Mouse (Mus musculus) adrenal gland, postnatal 4 days (tissue): Measurements from ENCODE around the gene Dnajc1. TPM values are rescaled to one million over a fixed set of nuclear protein-coding genes. Genes with fewer than 3 reads are reported as not detected.

Source experiments
- DNase-seq, 2 experiments: peaks; one replicate each; pipeline ENCODE4 v3.0.0; 2021 to 2022; ENCODE audit warnings: low spot score in 2 of 2, mixed read lengths in 2 of 2
- long read RNA-seq, 2 experiments: library from polyadenylated mRNA; stranded (forward); transcript quantifications; one replicate each; pipeline ENCODE4 v2.0.0; 2021
- total RNA-seq, 2 experiments: library from RNA; stranded (reverse); gene quantifications; 2 replicates each; pipeline ENCODE4 v1.2.3; 2021

Gene Dnajc1
- total RNA-seq, result 10 to 100 TPM; 25.7 to 26.2 TPM
- long read RNA-seq, experiment 1, full-length matches to known transcripts, result 12 of 14 reads
- long read RNA-seq, experiment 1, partial matches to known transcripts, result 2 of 14 reads
- long read RNA-seq, experiment 1, other reads (novel, unspliced or antisense), result 0 of 14 reads
- long read RNA-seq, experiment 2, full-length matches to known transcripts, result 31 of 48 reads
- long read RNA-seq, experiment 2, partial matches to known transcripts, result 11 of 48 reads
- long read RNA-seq, experiment 2, other reads (novel, unspliced or antisense), result 6 of 48 reads

GRCm38 (mm10) chr2:18392331-18393021 is at the start of gene Dnajc1:
Gene Dnajc1, minus strand, starts transcription at chr2:18392830.
- peak; percentile 79 to 81 for DNase-seq

DNA sequence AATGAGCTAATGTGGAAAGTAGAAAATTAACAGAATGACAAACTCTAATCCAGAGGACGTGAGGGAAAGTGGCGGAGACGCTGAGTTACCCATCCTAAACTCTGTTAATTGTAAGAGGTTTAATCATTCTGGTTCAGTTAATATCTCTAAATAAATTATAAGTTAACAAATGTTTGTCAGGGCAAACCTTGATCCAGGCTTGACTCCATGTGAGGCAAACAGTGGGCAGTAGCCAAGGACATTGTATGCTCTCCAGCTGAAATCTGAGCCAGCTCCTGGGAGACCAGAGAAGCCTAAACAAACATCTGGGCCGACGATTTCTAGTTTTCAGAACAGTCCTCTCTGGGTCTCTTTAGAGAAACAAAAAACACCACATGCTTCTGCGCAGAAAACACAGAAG is 49.2 kb upstream of the Dnajc1 start:
- no peak for DNase-seq

DNA sequence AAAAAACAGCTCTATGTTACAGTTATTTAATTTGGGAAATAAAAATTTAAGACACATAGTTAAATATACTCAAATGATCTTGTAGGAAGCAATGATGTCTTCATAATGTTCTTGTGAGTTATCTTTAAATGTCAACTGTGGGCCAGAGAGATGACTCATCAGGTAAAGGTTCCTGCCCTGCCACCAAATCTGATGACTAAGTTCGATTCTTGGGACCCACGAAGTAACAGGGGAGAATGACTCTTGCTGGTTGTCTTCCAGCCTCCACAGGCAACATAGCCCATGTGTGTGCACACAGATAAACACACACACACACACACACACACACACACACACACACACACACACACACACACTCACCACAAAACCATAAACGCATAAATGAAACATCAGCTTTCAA is 22.6 kb upstream of the Dnajc1 start:
- no peak for DNase-seq

DNA sequence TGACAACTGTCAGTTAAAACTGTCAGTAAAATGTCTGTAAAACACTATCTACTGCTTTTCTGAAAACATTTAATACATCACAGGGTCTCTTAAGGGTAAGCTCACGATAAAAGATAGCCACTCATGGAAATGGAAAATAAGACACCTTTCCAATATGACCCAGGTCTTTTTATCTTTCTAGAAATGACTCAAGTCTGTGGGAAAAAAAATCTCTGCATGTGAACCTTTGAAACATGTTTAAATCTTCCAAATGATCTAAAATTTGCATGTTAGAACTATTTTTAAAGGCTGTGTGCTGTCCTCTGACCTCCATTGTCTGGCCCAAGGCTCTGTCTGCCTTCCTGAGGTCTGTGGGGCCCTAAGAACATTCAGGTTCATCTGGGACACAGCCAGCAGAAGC is 11.0 kb upstream of the Dnajc1 start:
- no peak for DNase-seq

- DNase-seq, result no peak
Measured at GRCm38 (mm10) chr2:18401771-18402170, 9.1 kb upstream of the Dnajc1 start.

DNA sequence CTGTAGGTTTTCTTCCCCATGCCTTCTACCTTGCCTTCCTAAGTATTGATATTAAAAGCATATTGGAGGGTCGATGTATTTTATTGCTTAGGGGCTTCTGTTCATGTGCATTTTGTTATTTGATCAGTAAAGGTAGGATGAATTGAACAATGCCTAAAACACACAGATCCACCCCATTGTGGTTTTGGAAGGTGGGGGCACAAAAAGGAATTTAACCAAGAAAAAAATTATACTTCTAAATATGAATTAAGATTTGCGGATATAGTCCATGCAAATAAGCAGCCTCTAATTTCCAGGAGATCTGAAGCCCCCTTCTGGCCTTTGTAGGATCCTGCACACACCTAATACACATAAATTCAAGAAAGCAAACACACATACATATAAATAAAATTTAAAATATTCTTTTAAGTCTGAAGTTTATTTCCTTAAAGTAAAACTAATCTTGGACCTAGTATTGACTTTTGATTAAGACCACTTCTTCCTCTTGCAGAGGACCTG is 441 bp upstream of the Dnajc1 start:
- no peak for DNase-seq

- DNase-seq, result no peak
Measured at GRCm38 (mm10) chr2:18391861-18392260, 769 bp downstream of the Dnajc1 start.

GRCm38 (mm10) chr2:18389631-18390030 is 3.0 kb downstream of the Dnajc1 start:
- no peak for DNase-seq

DNA sequence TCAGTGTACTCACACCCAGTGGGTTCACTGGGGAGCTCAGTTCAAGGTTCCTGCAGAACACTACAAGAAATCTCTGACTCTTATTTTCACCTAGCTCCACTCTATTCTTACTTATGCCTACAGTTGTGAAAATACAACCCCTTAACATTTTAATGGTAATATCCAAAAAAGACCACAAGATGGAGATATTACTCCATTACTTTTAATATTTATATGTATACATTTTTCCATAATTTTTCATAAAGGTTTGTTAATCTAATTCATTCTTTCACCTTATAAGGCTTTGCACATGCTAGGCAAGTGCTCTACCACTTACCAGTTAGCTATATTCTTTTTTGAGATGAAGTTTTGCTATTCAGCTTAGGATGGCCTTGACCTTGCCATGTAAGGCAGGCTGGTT is 11.0 kb downstream of the Dnajc1 start:
- DNase-seq, result no peak

- no peak for DNase-seq
Measured at GRCm38 (mm10) chr2:18372400-18373182, 20.0 kb downstream of the Dnajc1 start.

- no peak for DNase-seq
Measured at GRCm38 (mm10) chr2:18370794-18371498, 21.7 kb downstream of the Dnajc1 start.

DNA sequence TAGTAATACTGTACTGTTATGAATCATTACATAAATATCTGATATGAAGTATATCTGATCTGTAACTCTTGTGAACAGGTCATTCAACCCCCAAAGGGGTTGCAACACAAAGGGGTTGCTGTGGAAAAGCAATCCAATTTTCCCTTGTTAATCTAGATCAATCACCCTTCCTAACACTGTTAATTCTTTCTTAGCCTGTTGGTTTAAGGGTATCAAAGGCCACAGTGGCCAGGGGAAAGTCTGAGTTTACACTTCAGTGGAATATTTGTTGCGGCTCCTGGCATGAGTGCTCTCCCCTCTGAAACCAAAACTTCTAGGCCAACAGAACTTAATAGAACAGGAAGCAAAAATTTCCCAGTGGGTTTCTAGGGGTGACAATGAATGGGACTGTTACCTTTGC is 28.2 kb downstream of the Dnajc1 start:
- DNase-seq, result no peak

GRCm38 (mm10) chr2:18355293-18355692 is 37.3 kb downstream of the Dnajc1 start:
- no peak for DNase-seq

- DNase-seq, result no peak
Measured at GRCm38 (mm10) chr2:18352620-18353019, 40.0 kb downstream of the Dnajc1 start.

DNA sequence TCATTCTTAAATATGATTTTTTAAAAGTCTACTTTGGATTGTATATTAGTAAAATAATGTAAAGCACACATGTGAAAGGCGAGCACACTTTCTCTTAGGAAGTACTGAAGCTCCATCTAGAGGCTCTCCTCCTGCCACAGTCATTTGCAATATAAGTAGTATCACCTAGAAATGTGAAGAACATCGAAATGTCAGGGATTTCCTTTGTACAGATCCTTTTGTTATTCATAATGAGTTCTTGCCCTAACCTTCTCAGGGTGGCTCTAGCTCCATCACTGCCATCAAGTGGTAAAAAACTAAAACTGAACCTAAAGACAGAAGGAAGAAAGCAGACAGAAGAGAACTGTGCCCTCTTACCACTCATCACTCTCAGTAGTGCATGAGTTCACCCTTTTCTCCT is 49.2 kb downstream of the Dnajc1 start:
- no peak for DNase-seq

DNA sequence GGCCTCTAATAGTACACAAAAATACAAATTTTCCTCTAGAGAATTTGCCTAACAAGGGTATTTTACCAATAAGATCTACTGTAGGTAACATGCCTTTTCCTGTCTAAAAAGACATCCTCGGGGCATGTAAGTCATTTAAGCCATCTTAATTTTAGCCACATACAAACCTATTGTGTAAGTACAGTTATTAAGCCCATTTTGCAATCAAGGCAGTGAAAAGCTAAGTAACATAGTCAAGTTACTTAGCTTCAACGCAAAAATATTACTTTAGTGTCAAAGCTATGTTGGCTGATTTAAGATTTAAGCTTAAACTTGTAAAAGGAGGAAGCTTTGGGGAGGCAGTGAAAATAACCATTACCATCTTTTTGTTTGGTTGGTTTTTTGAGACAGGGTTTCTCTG is 74.0 kb downstream of the Dnajc1 start:
- DNase-seq, result no peak

DNA sequence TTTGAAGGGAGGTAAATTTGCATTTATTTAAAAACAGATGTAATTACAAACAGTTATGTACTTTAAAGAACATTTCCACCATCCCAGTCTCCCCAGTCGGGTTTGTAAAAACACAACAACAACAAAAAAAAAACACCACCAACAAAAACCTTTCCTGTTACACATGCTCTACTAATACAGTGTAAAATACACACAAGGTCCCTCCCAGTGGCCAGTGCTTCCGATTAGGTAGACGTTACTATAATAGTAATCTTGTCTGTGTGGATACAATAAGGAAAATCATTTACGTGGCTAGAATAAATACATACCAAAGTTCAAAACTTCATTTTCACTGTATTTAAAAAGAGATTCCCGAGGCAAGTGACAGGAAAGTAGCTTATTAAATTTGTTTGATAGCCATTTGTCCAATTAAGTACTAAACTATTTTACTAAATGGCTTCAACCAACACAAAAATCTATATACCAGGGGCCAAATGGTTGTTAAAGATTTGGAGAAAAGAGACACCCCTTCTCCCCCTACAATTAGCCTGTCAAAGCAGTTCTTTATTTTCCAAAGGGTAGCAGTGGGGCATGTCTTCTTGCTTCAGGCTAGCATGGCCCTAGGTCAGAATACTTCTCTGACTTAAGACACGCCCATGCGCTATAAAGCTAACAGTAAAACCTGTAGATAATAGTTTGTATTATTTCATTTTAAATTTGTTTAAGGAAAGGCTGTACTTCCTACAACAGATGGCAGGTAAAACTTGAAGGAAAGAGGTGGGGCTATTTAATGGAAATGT is 74.9 kb downstream of the Dnajc1 start:
- DNase-seq, result no peak

- no peak for DNase-seq
Measured at GRCm38 (mm10) chr2:18316909-18317308, 75.7 kb downstream of the Dnajc1 start.

- no peak for DNase-seq
Measured at GRCm38 (mm10) chr2:18310261-18311104, 82.1 kb downstream of the Dnajc1 start.
